8 mouse cellular contexts compared by ENCODE assay signal in genomic region chr8:124792708-124793107, GRCm38 (mm10). TPM values are rescaled to one million over a fixed set of nuclear protein-coding genes. Genes with fewer than 3 reads are reported as not detected.
DNase-seq lines count a peak whose midpoint lies in the region; ATAC-seq and TF ChIP-seq lines count a peak whose summit lies in the region.

TSS of gene Trim67 (plus strand) at chr8:124793092.

- ATAC-seq in G1E (ENCODE audit: extremely low read depth, insufficient number of reproducible peaks, low FRiP score, poor library complexity, severe bottlenecking), result no peak
- peak; percentile 73 for ATAC-seq in heart, postnatal 0 days (ENCODE audit: insufficient read depth, low read depth)
- ATAC-seq in midbrain, embryonic 13.5 days, result peak; percentile 93
- ATAC-seq in stomach, embryonic 16.5 days (ENCODE audit: insufficient read depth, low FRiP score), result peak; percentile 84

- peaks cover 40% of the 10 kb centered on the region for H3K9me3 ChIP-seq in G1E (replicated peaks)
- H3K9me3 ChIP-seq in heart, postnatal 0 days (replicated peaks; ENCODE audit: control insufficient read depth, low read length), result no peaks in the 10 kb centered on the region
- no peaks in the 10 kb centered on the region for H3K9me3 ChIP-seq in midbrain, embryonic 13.5 days
- H3K9me3 ChIP-seq in stomach, embryonic 16.5 days (replicated peaks; ENCODE audit: control insufficient read depth, low read length), result no peaks in the 10 kb centered on the region

- H3K4me3 ChIP-seq in G1E (ENCODE audit: low read depth, low read length), result peak within 1 kb of the TSS; percentile 27; the same call in 1 of the 2 replicates
- peak within 1 kb of the TSS; percentile 59 for H3K4me3 ChIP-seq in heart, postnatal 0 days (ENCODE audit: low read depth, low read length)
- peak within 1 kb of the TSS; percentile 87 for H3K4me3 ChIP-seq in midbrain, embryonic 13.5 days (replicated peaks)
- H3K4me3 ChIP-seq in stomach, embryonic 16.5 days (replicated peaks; ENCODE audit: low read length), result peak within 1 kb of the TSS; percentile 59

- H3K9ac ChIP-seq in heart, postnatal 0 days (replicated peaks; ENCODE audit: low read depth, low read length), result no peak within 1 kb of the TSS
- peak within 1 kb of the TSS; percentile 86 for H3K9ac ChIP-seq in midbrain, embryonic 13.5 days (replicated peaks)
- peak within 1 kb of the TSS; percentile 40; the same call in 1 of the 2 replicates for H3K9ac ChIP-seq in stomach, embryonic 16.5 days (ENCODE audit: low read length)

- H3K27ac ChIP-seq in heart, postnatal 0 days (ENCODE audit: low read depth), result no peak within 1 kb of the TSS
- H3K27ac ChIP-seq in midbrain, embryonic 13.5 days, result peak within 1 kb of the TSS; percentile 94
- no peak within 1 kb of the TSS for H3K27ac ChIP-seq in stomach, embryonic 16.5 days (ENCODE audit: low read length)

- H3K4me1 ChIP-seq in G1E (ENCODE audit: insufficient read depth, low read depth, low read length), result no peaks in the 10 kb centered on the region
- peaks cover 21% of the 10 kb centered on the region for H3K4me1 ChIP-seq in heart, postnatal 0 days (ENCODE audit: control insufficient read depth, insufficient read depth)
- peaks cover 57% of the 10 kb centered on the region for H3K4me1 ChIP-seq in midbrain, embryonic 13.5 days (replicated peaks)
- H3K4me1 ChIP-seq in stomach, embryonic 16.5 days (ENCODE audit: control insufficient read depth, insufficient read depth, low read length), result peaks cover 13% of the 10 kb centered on the region

- no peak for TF ChIP-seq CTCF in G1E (IDR thresholded peaks at IDR 0.05; ENCODE audit: low read depth, low read length)
- TF ChIP-seq CTCF in heart, postnatal 0 days (IDR thresholded peaks at IDR 0.05; ENCODE audit: low read depth), result no peak

- DNase-seq in A20 (ENCODE audit: low read depth, low spot score), result peak; percentile 87
- DNase-seq in G1E (ENCODE audit: low spot score), result no peak
- peak; percentile 68 to 85 for DNase-seq in cerebellum, postnatal 4 days (ENCODE audit: low spot score in 2 of 2)
- peak; percentile 35 for DNase-seq in heart, postnatal 0 days (ENCODE audit: low spot score)
- DNase-seq in layer of hippocampus, postnatal 25 days (ENCODE audit: extremely low spot score in 1 of 2, low spot score in 1 of 2), result peak; percentile 25 to 54
- no peak for DNase-seq in urinary bladder, adult 2 months (ENCODE audit: low spot score)

- H3K27me3 ChIP-seq in G1E (ENCODE audit: insufficient read depth, low read length), result no peaks in the 10 kb centered on the region; the same call in 1 of the 2 replicates
- H3K27me3 ChIP-seq in heart, postnatal 0 days (ENCODE audit: control insufficient read depth, insufficient read depth, low read length), result peaks cover 60% of the 10 kb centered on the region
- H3K27me3 ChIP-seq in midbrain, embryonic 13.5 days, result peaks cover 56% of the 10 kb centered on the region
- peaks cover 57% of the 10 kb centered on the region for H3K27me3 ChIP-seq in stomach, embryonic 16.5 days (ENCODE audit: control insufficient read depth, insufficient read depth, low read length)

- H3K4me2 ChIP-seq in heart, postnatal 0 days (ENCODE audit: low read depth, low read length), result peak within 1 kb of the TSS; percentile 97
- peak within 1 kb of the TSS; percentile 82 for H3K4me2 ChIP-seq in midbrain, embryonic 13.5 days (replicated peaks)
- peak within 1 kb of the TSS; percentile 100 for H3K4me2 ChIP-seq in stomach, embryonic 16.5 days (ENCODE audit: low read depth, low read length)

- no peak for TF ChIP-seq EP300 in heart, postnatal 0 days (IDR thresholded peaks at IDR 0.05; ENCODE audit: low read depth)

- no peaks in the 10 kb centered on the region for H3K36me3 ChIP-seq in G1E (replicated peaks)
- no peaks in the 10 kb centered on the region for H3K36me3 ChIP-seq in heart, postnatal 0 days (replicated peaks; ENCODE audit: control insufficient read depth, insufficient read depth, low read length)
- H3K36me3 ChIP-seq in midbrain, embryonic 13.5 days, result no peaks in the 10 kb centered on the region; the same call in 1 of the 2 replicates
- no peaks in the 10 kb centered on the region for H3K36me3 ChIP-seq in stomach, embryonic 16.5 days (ENCODE audit: control insufficient read depth, insufficient read depth, low read length)

- WGBS in heart, postnatal 0 days, result under 1% methylated on average over 39 of the region's 39 CpGs
- WGBS in midbrain, embryonic 13.5 days, result under 1% methylated on average over 37 of the region's 39 CpGs
- WGBS in stomach, embryonic 16.5 days, result under 1% methylated on average over 39 of the region's 39 CpGs

RNA-seq across cellular contexts. Expression of gene Trim67, which starts in this region (rescaled TPM):
- total RNA-seq in G1E (2014; fragmentation: Nextera tagmentation) (not detected in 2 replicates), G1E (2017) (0.05 TPM in 1 of 2 replicates, not detected in the other)
- not detected in 2 replicates for polyA plus RNA-seq in G1E (2012)
- 0.04 and 0.08 TPM in 2 replicates for total RNA-seq in heart, postnatal 0 days (2014; rRNA removed; ENCODE audit: low replicate concordance)
- 0.07 and 0.08 TPM in 2 replicates for polyA plus RNA-seq in heart, postnatal 0 days (2015; fragmentation: Nextera tagmentation; extraction: Ambion mirVana)
- total RNA-seq in layer of hippocampus, postnatal 25 days (2021), result 1 to 10 TPM; 4.0 to 5.4 TPM
- polyA plus RNA-seq in midbrain, embryonic 13.5 days (2015; fragmentation: Nextera tagmentation; extraction: Ambion mirVana), result 16.8 and 17.6 TPM in 2 replicates
- polyA plus RNA-seq in stomach, embryonic 16.5 days (2015; fragmentation: Nextera tagmentation; extraction: Ambion mirVana), result 0.30 and 0.40 TPM in 2 replicates
- polyA plus RNA-seq in urinary bladder, adult 2 months (2012; rRNA removed), result 0.08 and 0.10 TPM in 2 replicates

Comparison
In these comparisons a context has a peak if more than half of its experiments do, and no peak if none do; other contexts are left out.
1. RNA of gene Trim67 (polyA plus RNA-seq): 16.8 to 17.6 TPM in midbrain, embryonic 13.5 days; 0.30 to 0.40 TPM in stomach, embryonic 16.5 days, 0.08 to 0.10 TPM in urinary bladder, adult 2 months, 0.07 to 0.08 TPM in heart, postnatal 0 days and not detected in G1E; every median in the first group is over 10 times any median in the second.
2. Peak in DNase-seq, ATAC-seq, H3K4me3 ChIP-seq and H3K4me2 ChIP-seq in heart, postnatal 0 days; RNA of the gene not detected or under 1 TPM.
3. Peak in ATAC-seq, H3K4me3 ChIP-seq, H3K9ac ChIP-seq and H3K4me2 ChIP-seq in stomach, embryonic 16.5 days; RNA of the gene not detected or under 1 TPM.
4. DNase-seq: peak in A20 (single experiment), cerebellum, postnatal 4 days (2 of 2) and layer of hippocampus, postnatal 25 days (2 of 2); none in G1E (single experiment) and urinary bladder, adult 2 months (single experiment).
5. H3K4me3 ChIP-seq: peak in every context shown above with its lines; median percentile 87 in midbrain, embryonic 13.5 days; 59 in heart, postnatal 0 days; 59 in stomach, embryonic 16.5 days; 27 in G1E.
6. Peak in every context shown above with its lines, with median percentiles within 50 percentile points of each other: H3K4me2 ChIP-seq.